Mouse (Mus musculus) lung, adult 2 months (tissue): ENCODE measurements around the gene Gtf3c5.

ENCODE experiments used
- CTCF ChIP-seq: fragments of 200-500 bp; IDR thresholded peaks from 2 replicates; pipeline ENCODE4 v1.5.1; 2011; ENCODE audit warnings: mild to moderate bottlenecking, low read length, control low read depth; ENCODE audit not compliant: insufficient read depth
- POLR2A ChIP-seq: fragments of 200-500 bp; IDR thresholded peaks from 2 replicates; pipeline ENCODE4 v1.6.1; 2011; ENCODE audit warnings: low read depth, mild to moderate bottlenecking, control low read depth, low read length, borderline replicate concordance; ENCODE audit errors: extremely low read depth

DNA sequence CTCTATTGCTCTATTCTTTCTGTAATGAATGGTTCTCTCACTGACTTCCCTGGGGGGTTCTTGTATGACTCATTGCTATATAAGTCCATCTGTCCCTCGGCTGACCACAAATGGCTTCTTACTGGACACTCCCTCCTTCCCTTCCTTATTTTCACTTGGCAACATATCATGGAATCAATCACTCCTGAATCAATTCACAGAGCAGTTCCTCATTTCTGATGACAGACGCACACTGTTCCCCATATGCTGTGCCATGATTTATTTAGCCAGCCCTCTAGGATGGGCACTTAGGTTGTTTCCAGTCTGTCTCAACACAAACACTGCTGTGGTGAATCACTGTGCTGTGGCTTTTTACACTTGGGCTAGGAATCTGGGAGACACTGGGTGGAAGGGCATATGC, 7.9 kb upstream of the Gtf3c5 start:
- TF ChIP-seq CTCF (no peak), POLR2A (no peak)
